Mouse (Mus musculus) MEL (cell line): ENCODE data around the gene Fbxw4. TPM values are rescaled to one million over a fixed set of nuclear protein-coding genes. Genes with fewer than 3 reads are reported as not detected.

ENCODE experiments used
- DNase-seq: peaks from one replicate; pipeline ENCODE4 v3.0.0; 2011; ENCODE audit warnings: low read depth, low spot score
- H3K27ac ChIP-seq: 2 replicates; pipeline ENCODE4 v1.5.1; 2012; ENCODE audit warnings: low read depth, mild to moderate bottlenecking, control low read depth, low read length, moderate library complexity; ENCODE audit not compliant: control insufficient read depth
- H3K27me3 ChIP-seq, 2 experiments: fragments of 150-350 bp in 1 of 2; sonication (generic) in 1 of 2; 2 replicates each; pipeline ENCODE4 v1.6.1; 2012; ENCODE audit warnings: low read length in 2 of 2, mild to moderate bottlenecking in 2 of 2, improper control_type of control experiment in 1 of 2, moderate library complexity in 1 of 2; ENCODE audit not compliant: insufficient read depth in 2 of 2, control insufficient read depth in 1 of 2
- H3K36me3 ChIP-seq, 2 experiments: 2 replicates each; pipeline ENCODE4 v1.6.1; 2012 to 2014; ENCODE audit warnings: low read length in 2 of 2, improper control_type of control experiment in 1 of 2, inconsistent platforms in 1 of 2, mild to moderate bottlenecking in 1 of 2; ENCODE audit not compliant: insufficient read depth in 2 of 2, control insufficient read depth in 1 of 2
- H3K4me1 ChIP-seq, 2 experiments: fragments of 150-350 bp in 1 of 2; sonication (generic) in 1 of 2; 2 replicates each; pipeline ENCODE4 v1.6.1; 2012; ENCODE audit warnings: low read length in 2 of 2, improper control_type of control experiment in 1 of 2, mild to moderate bottlenecking in 1 of 2; ENCODE audit not compliant: insufficient read depth in 2 of 2, control insufficient read depth in 1 of 2
- H3K4me3 ChIP-seq, 2 experiments: fragments of 150-350 bp in 1 of 2; sonication (generic) in 1 of 2; 2 replicates each; pipeline ENCODE4 v1.5.1; 2012; ENCODE audit warnings: low read depth in 2 of 2, low read length in 2 of 2, mild to moderate bottlenecking in 2 of 2, moderate library complexity in 2 of 2, control low read depth in 1 of 2, improper control_type of control experiment in 1 of 2; ENCODE audit not compliant: control insufficient read depth in 1 of 2, insufficient read depth in 1 of 2
- H3K79me2 ChIP-seq: 2 replicates; pipeline ENCODE4 v1.6.1; 2012; ENCODE audit warnings: mild to moderate bottlenecking, low read length, moderate library complexity; ENCODE audit not compliant: control insufficient read depth, poor library complexity, insufficient read depth
- H3K9ac ChIP-seq: 2 replicates; pipeline ENCODE4 v1.6.1; 2012; ENCODE audit warnings: low read depth, mild to moderate bottlenecking, control low read depth, low read length, moderate library complexity; ENCODE audit not compliant: control insufficient read depth, poor library complexity, severe bottlenecking
- H3K9me3 ChIP-seq: fragments of 150-350 bp; sonication (generic); replicated peaks from 2 replicates; pipeline ENCODE4 v1.6.1; 2012; ENCODE audit warnings: mild to moderate bottlenecking, low read length, improper control_type of control experiment, moderate library complexity; ENCODE audit not compliant: insufficient read depth
- BHLHE40 ChIP-seq: IDR thresholded peaks from 2 replicates; pipeline ENCODE4 v1.6.1; 2012; ENCODE audit warnings: low read depth, mild to moderate bottlenecking, inconsistent platforms, low read length, improper control_type of control experiment, borderline replicate concordance
- CHD1 ChIP-seq: IDR thresholded peaks from 2 replicates; pipeline ENCODE4 v1.6.1; 2012; ENCODE audit warnings: low read depth, mild to moderate bottlenecking, inconsistent platforms, low read length, improper control_type of control experiment
- E2F4 ChIP-seq: IDR thresholded peaks from 2 replicates; pipeline ENCODE4 v1.6.1; 2011; ENCODE audit warnings: low read depth, low read length, improper control_type of control experiment, borderline replicate concordance
- ELF1 ChIP-seq: IDR thresholded peaks from 2 replicates; pipeline ENCODE4 v1.6.1; 2014; ENCODE audit warnings: low read depth, mild to moderate bottlenecking, inconsistent platforms, low read length, improper control_type of control experiment, moderate library complexity
- EP300 ChIP-seq, 2 experiments: IDR thresholded peaks; 2 replicates each; pipeline ENCODE4 v1.6.1; 2011; ENCODE audit warnings: improper control_type of control experiment in 2 of 2, low read length in 2 of 2, low read depth in 1 of 2, mild to moderate bottlenecking in 1 of 2
- GATA1 ChIP-seq: IDR thresholded peaks from 2 replicates; pipeline ENCODE4 v1.6.1; 2011; ENCODE audit warnings: low read depth, low read length, improper control_type of control experiment
- HCFC1 ChIP-seq: IDR thresholded peaks from 2 replicates; pipeline ENCODE4 v1.6.1; 2012; ENCODE audit warnings: low read depth, mild to moderate bottlenecking, inconsistent platforms, low read length, improper control_type of control experiment, moderate library complexity
- JUND ChIP-seq: IDR thresholded peaks from 2 replicates; pipeline ENCODE4 v1.6.1; 2011; ENCODE audit warnings: low read depth, mild to moderate bottlenecking, improper control_type of control experiment, low read length
- MAX ChIP-seq: IDR thresholded peaks from 2 replicates; pipeline ENCODE4 v1.6.1; 2011; ENCODE audit warnings: low read length, improper control_type of control experiment
- MEF2A ChIP-seq: IDR thresholded peaks from 2 replicates; pipeline ENCODE4 v1.6.1; 2014; ENCODE audit warnings: low read depth, mild to moderate bottlenecking, inconsistent platforms, low read length, improper control_type of control experiment; ENCODE audit not compliant: poor library complexity, insufficient replicate concordance, severe bottlenecking; ENCODE audit errors: extremely low read depth
- MYB ChIP-seq: IDR thresholded peaks from 2 replicates; pipeline ENCODE4 v1.6.1; 2011; ENCODE audit warnings: mild to moderate bottlenecking, low read depth, low read length, improper control_type of control experiment
- MYC ChIP-seq: IDR thresholded peaks from 2 replicates; pipeline ENCODE4 v1.6.1; 2011; ENCODE audit warnings: low read depth, mild to moderate bottlenecking, low read length, improper control_type of control experiment, moderate library complexity
- NRF1 ChIP-seq: IDR thresholded peaks from 2 replicates; pipeline ENCODE4 v1.6.1; 2014; ENCODE audit warnings: low read depth, mild to moderate bottlenecking, inconsistent platforms, low read length, improper control_type of control experiment, moderate library complexity; ENCODE audit not compliant: poor library complexity, insufficient read depth, severe bottlenecking
- POLR2A ChIP-seq, 2 experiments: IDR thresholded peaks; 2 replicates each; pipeline ENCODE4 v1.6.1; 2011 to 2012; ENCODE audit warnings: low read length in 2 of 2, mild to moderate bottlenecking in 2 of 2, control low read depth in 1 of 2, improper control_type of control experiment in 1 of 2, low read depth in 1 of 2, moderate library complexity in 1 of 2; ENCODE audit not compliant: control insufficient read depth in 1 of 2, insufficient read depth in 1 of 2, poor library complexity in 1 of 2
- POLR2AphosphoS2 ChIP-seq: IDR thresholded peaks from 2 replicates; pipeline ENCODE4 v1.6.1; 2011; ENCODE audit warnings: low read length, improper control_type of control experiment
- SIN3A ChIP-seq: IDR thresholded peaks from 2 replicates; pipeline ENCODE4 v1.6.1; 2012; ENCODE audit warnings: low read length, improper control_type of control experiment, inconsistent platforms
- TCF12 ChIP-seq: IDR thresholded peaks from 2 replicates; pipeline ENCODE4 v1.6.1; 2014; ENCODE audit warnings: low read depth, mild to moderate bottlenecking, inconsistent platforms, low read length, improper control_type of control experiment, moderate library complexity
- UBTF ChIP-seq: IDR thresholded peaks from 2 replicates; pipeline ENCODE4 v1.6.1; 2012; ENCODE audit warnings: low read depth, mild to moderate bottlenecking, inconsistent platforms, low read length, improper control_type of control experiment, moderate library complexity, borderline replicate concordance; ENCODE audit not compliant: insufficient read depth
- USF2 ChIP-seq, 2 experiments: IDR thresholded peaks; 2 replicates each; pipeline ENCODE4 v1.6.1; 2011 to 2012; ENCODE audit warnings: improper control_type of control experiment in 2 of 2, low read length in 2 of 2, borderline replicate concordance in 1 of 2, inconsistent platforms in 1 of 2, low read depth in 1 of 2, mild to moderate bottlenecking in 1 of 2; ENCODE audit not compliant: insufficient read depth in 1 of 2
- ZC3H11A ChIP-seq: IDR thresholded peaks from 2 replicates; pipeline ENCODE4 v1.6.1; 2012; ENCODE audit warnings: low read depth, mild to moderate bottlenecking, inconsistent platforms, low read length, improper control_type of control experiment
- ZKSCAN1 ChIP-seq: IDR thresholded peaks from 2 replicates; pipeline ENCODE4 v1.6.1; 2012; ENCODE audit warnings: low read depth, mild to moderate bottlenecking, inconsistent platforms, low read length, improper control_type of control experiment, moderate library complexity
- ZMIZ1 ChIP-seq: IDR thresholded peaks from 2 replicates; pipeline ENCODE4 v1.6.1; 2012; ENCODE audit warnings: low read depth, mild to moderate bottlenecking, inconsistent platforms, low read length, improper control_type of control experiment, moderate library complexity
- ZNF384 ChIP-seq: IDR thresholded peaks from 2 replicates; pipeline ENCODE4 v1.6.1; 2012; ENCODE audit warnings: low read depth, mild to moderate bottlenecking, inconsistent platforms, low read length, improper control_type of control experiment
- polyA plus RNA-seq, 2 experiments: library from polyadenylated mRNA; stranded (reverse) in 1 of 2; unstranded in 1 of 2; fragments of >175 nt in 1 of 2; fragments of >200 nt in 1 of 2; gene quantifications; 2 replicates each; pipeline versions ENCODE4 v1.2.1 to v1.2.4; 2012; ENCODE audit warnings: low replicate concordance in 2 of 2, low read depth in 1 of 2; ENCODE audit not compliant: insufficient read length in 2 of 2, insufficient read depth in 1 of 2, missing spikeins in 1 of 2
- total RNA-seq: library from RNA; depleted of rRNA; stranded (reverse); fragments of 300-350 nt; gene quantifications from 2 replicates; pipeline ENCODE4 v1.2.3, GENCODE M21; 2012

The Fbxw4 gene
- total and polyA plus RNA-seq, 3 experiments: 12.4 to 45.3 TPM; not detected in 1

- no peak for DNase-seq
- Histone ChIP-seq H3K9me3 (no peaks in the 10 kb centered on the region), H3K27me3 (no peaks in the 10 kb centered on the region), H3K9ac (no peak overlapping the region), H3K4me1 (no peaks in the 10 kb centered on the region), H3K4me3 (no peak overlapping the region), H3K79me2 (no peaks in the 10 kb centered on the region), H3K36me3 (no peaks in the 10 kb centered on the region), H3K27ac (no peak overlapping the region)
- TF ChIP-seq MYB: no peak
- TF ChIP-seq POLR2A (IDR thresholded peaks at IDR 0.05; ENCODE audit: control insufficient read depth in 1 of 2, insufficient read depth in 1 of 2, low read depth in 1 of 2, low read length in 2 of 2, poor library complexity in 1 of 2): no peak
- TF ChIP-seq CHD1: no peak
- TF ChIP-seq ZMIZ1: no peak
- TF ChIP-seq UBTF: no peak
- TF ChIP-seq, all 39 proteins: peak for 0
Measured at GRCm38 (mm10) chr19:45618184-45618583, 41.9 kb downstream of the Fbxw4 start.

GRCm38 (mm10) chr19:45616735-45617134 is 43.4 kb downstream of the Fbxw4 start:
- no peak for TF ChIP-seq ZC3H11A
- TF ChIP-seq BHLHE40: no peak
- no peak for TF ChIP-seq SIN3A
- TF ChIP-seq GATA1: no peak
- no peak for TF ChIP-seq USF2 (IDR thresholded peaks at IDR 0.05; ENCODE audit: borderline replicate concordance in 1 of 2, insufficient read depth in 1 of 2, low read depth in 1 of 2, low read length in 2 of 2)
- TF ChIP-seq EP300 (IDR thresholded peaks at IDR 0.05; ENCODE audit: low read depth in 1 of 2, low read length in 2 of 2): no peak
- no peak for TF ChIP-seq HCFC1
- no peak for TF ChIP-seq MYC
- H3K79me2 ChIP-seq: no peaks in the 10 kb centered on the region
- no peaks in the 10 kb centered on the region for H3K9me3 ChIP-seq
- H3K27ac ChIP-seq: no peak overlapping the region
- H3K36me3 ChIP-seq: no peaks in the 10 kb centered on the region
- H3K4me1 ChIP-seq: no peaks in the 10 kb centered on the region
- no peak overlapping the region for H3K4me3 ChIP-seq
- no peak for DNase-seq
- H3K9ac ChIP-seq: no peak overlapping the region
- no peaks in the 10 kb centered on the region for H3K27me3 ChIP-seq

- H3K4me1 ChIP-seq: no peaks in the 10 kb centered on the region
Measured at GRCm38 (mm10) chr19:45616214-45616518, 43.9 kb downstream of the Fbxw4 start.

More at GRCm38 (mm10) chr19:45616214-45616518, 43.9 kb downstream of the Fbxw4 start:
- H3K36me3 ChIP-seq: no peaks in the 10 kb centered on the region
- no peak overlapping the region for H3K9ac ChIP-seq
- DNase-seq: no peak
- H3K9me3 ChIP-seq: no peaks in the 10 kb centered on the region
- no peaks in the 10 kb centered on the region for H3K27me3 ChIP-seq
- no peaks in the 10 kb centered on the region for H3K79me2 ChIP-seq
- H3K4me3 ChIP-seq: no peak overlapping the region
- no peak for TF ChIP-seq ELF1
- no peak for TF ChIP-seq MEF2A
- no peak for TF ChIP-seq ZC3H11A
- TF ChIP-seq NRF1: no peak
- TF ChIP-seq ZNF384: no peak
- no peak for TF ChIP-seq USF2 (IDR thresholded peaks at IDR 0.05; ENCODE audit: borderline replicate concordance in 1 of 2, insufficient read depth in 1 of 2, low read depth in 1 of 2, low read length in 2 of 2)
- TF ChIP-seq ZKSCAN1: no peak
- TF ChIP-seq MAX: no peak
- no peak for TF ChIP-seq POLR2AphosphoS2
- no peak for TF ChIP-seq BHLHE40
- no peak for TF ChIP-seq E2F4
- TF ChIP-seq JUND: no peak
- no peak for TF ChIP-seq HCFC1
- TF ChIP-seq TCF12: no peak
- TF ChIP-seq, all 39 proteins: peak for 0
- no peak overlapping the region for H3K27ac ChIP-seq
